Mouse (Mus musculus) inflammation-experienced regulatory T-cells, adult 16 weeks (primary cell): ENCODE results near the gene Slc25a47. TPM values are rescaled to one million over a fixed set of nuclear protein-coding genes. Genes with fewer than 3 reads are reported as not detected.

ENCODE experiments used
- polyA plus RNA-seq: library from polyadenylated mRNA; unstranded; fragments of 100-300 nt; shearing (Covaris generic); gene quantifications from one replicate; pipeline ENCODE4 v1.2.1, GENCODE M21; 2017

Slc25a47 gene
- polyA plus RNA-seq, result 1.7 TPM

GRCm38 (mm10) chr12:108835840-108836409 lies at the start of gene Slc25a47, which contains the start of gene Slc25a29:
Slc25a47 (plus strand) TSS chr12:108836046.
Slc25a29 (minus strand) TSS chr12:108835883.

GRCm38 (mm10) chr12:108792546-108793452 lies 43.0 kb upstream of the Slc25a47 start, which contains the start of gene Yy1:
Yy1 (plus strand) TSS chr12:108792973.

GRCm38 (mm10) chr12:108892989-108893714 lies 57.3 kb downstream of the Slc25a47 start, which contains the start of gene Wdr25:
Wdr25 (plus strand) TSS chr12:108893631.

DNA sequence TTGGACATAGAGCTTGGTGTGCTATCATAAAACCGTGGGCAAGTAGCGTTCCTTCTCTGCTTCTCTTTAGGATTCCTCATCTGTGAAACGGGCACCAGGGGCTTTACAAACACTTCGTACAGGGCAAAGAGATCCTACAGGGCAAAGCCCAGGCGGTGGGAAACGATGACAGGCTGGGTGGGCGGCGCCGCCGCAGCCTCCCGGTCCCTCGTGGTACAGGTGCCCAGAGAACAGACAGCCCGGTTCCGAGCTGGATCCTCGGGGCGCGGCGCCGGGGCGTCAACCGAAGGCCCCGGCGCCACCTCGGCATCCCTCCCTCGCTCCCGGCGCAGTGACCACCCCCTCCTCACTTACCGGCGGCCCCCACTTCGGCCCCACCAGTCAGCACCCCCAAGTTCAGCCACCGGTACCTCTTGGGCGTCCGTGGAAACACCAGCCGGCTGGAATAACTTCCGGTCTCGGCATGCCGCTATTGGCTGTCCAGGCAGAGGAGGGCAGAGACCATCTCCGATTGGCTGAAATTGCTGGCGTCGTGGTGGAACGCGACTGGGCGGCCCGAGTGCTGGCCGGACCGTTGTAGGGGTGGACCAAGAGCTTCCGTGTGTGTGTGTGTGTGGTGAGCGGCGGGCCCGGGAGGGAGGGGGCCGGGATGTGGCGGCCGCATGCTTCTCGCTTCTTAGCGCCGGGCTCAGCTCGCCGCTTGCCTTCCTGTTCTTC lies 58.0 kb downstream of the Slc25a47 start, which contains the start of gene Wars:
Wars (minus strand) TSS at position 460 of the 717 bp plus-strand sequence.

Other genes with a start within 250 kb of the Slc25a47 start
- 4.6 TPM for gene Degs2, start 133.7 kb upstream of the Slc25a47 start, polyA plus RNA-seq
- 8.0 TPM for gene Yy1, start 43.1 kb upstream of the Slc25a47 start, polyA plus RNA-seq
- gene Slc25a29, start 163 bp upstream of the Slc25a47 start, polyA plus RNA-seq, result 10.0 TPM
- gene Wdr25, start 57.6 kb downstream of the Slc25a47 start, polyA plus RNA-seq, result 10.4 TPM
- 108 TPM for gene Wars, start 58.1 kb downstream of the Slc25a47 start, polyA plus RNA-seq
- 0.21 TPM for gene Begain, start 232.2 kb downstream of the Slc25a47 start, polyA plus RNA-seq